Mouse (Mus musculus) layer of hippocampus, adult 9-11 months (tissue): ENCODE results near the gene Aldh1b1.

Source experiments
- DNase-seq: peaks from one replicate; pipeline ENCODE4 v3.0.0; 2022

Gene Aldh1b1

GRCm38 (mm10) chr4:45829907-45830759 lies 31.3 kb downstream of the Aldh1b1 start:
- DNase-seq = no peak

GRCm38 (mm10) chr4:45831996-45832395 lies 33.2 kb downstream of the Aldh1b1 start:
- no peak for DNase-seq

DNA sequence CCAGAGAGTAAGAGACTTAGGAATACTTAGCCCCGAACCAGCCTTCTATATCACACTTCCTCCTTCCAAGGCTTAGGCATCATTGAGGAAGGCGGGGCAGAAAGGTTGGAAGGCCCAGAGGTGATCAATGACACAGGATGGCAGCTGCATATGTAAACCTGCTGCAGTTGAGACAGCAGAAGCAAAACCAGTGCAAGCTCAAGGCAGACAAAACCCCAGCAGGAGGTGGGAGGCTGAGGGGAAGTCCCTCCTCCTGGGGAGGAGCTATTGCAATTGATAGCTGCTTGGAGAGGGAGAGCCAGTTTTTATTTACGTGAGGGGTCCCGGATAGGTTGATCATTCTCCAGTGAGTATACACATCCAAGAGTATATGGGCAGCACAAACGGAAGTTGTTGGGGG lies 34.6 kb downstream of the Aldh1b1 start:
- no peak for DNase-seq

GRCm38 (mm10) chr4:45844355-45844754 lies 45.5 kb downstream of the Aldh1b1 start:
- DNase-seq = no peak

DNA sequence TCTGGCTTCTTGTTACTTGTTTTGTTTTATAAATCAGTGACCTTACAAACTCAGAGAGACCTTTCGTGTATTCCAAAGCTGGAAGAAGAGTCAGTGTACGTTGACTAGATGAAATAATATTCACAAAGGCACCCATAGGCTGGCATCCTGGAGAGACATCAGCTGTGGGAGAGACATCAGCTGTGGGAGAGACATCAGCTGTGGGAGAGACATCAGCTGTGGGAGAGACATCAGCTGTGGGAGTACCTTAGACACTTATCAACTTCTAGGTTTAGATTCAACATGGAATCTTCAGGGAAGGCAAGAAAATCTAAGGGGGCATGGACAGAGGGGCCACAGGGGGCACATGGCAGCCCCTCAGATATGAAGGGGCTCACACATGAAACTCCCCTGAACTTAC lies 47.4 kb downstream of the Aldh1b1 start:
- DNase-seq = no peak

- no peak for DNase-seq
These were observed 49.4 kb downstream of the Aldh1b1 start, which contains the start of gene Stra6l for GRCm38 (mm10) chr4:45848109-45848824. Gene Stra6l, plus strand, starts transcription at chr4:45848664.

DNA sequence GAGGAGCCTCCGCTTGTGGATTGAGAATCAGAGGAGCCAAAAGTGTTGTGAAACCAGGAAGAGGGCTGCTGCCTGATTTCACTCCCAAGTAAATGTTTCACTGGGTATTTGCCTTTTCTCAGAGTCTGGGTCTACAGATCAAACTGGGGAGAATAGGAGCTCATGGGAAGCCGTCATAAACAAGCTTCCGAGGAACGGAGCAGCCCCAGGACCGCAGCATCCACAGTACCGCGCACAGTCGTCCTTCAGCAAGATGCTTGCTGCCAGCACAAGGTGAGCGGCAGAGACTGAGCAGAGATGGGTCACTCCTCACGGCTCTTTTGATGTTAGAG lies 50.0 kb downstream of the Aldh1b1 start:
- DNase-seq = no peak

DNA sequence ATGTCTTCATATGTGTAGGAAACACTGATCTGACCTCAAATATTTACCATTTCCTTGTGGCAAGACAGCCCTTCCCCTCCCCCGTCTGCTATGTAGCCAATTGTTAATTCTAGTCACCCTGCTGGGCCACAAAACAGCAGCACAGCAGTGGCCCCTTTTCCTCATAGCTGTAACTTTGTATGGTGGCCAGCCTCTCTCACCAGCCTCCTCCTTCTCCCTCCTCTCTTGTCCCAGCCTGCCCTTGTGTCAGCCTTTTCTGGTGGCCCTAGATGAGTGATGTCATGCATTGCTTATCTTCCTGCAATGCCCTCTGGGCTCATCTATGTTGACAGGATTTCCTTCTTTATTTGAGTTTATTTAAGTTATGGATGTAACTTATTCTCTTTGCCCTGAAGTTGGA lies 50.6 kb downstream of the Aldh1b1 start:
- DNase-seq = no peak

DNA sequence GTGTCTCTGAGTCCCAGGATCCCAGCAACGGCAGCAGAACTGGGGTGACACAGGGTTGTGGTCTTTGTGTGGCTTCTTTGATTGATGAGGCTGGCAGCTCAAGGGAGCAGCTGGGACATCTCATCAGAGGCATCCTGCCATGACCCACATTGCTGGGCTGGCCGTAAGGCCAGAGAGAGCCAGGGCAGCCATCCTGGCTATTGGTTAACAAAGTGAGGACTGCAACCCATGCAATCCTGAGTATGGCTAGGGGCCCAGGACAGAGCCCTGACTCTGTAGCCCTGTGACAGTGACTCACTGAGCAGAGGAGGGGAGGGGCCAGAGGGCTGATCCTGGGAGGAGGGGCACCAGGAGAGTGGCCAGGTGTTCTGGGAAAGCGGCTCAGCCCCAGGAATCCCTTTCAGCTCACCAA lies 52.8 kb downstream of the Aldh1b1 start:
- peak; percentile 16 for DNase-seq

GRCm38 (mm10) chr4:45853496-45854246 lies 54.8 kb downstream of the Aldh1b1 start:
- no peak for DNase-seq
